Mouse (Mus musculus) megakaryocyte, embryonic 14.5 days (primary cell): ENCODE data around the gene Rabgef1.

Experiments used
- FLI1 ChIP-seq: IDR thresholded peaks from 2 replicates; pipeline ENCODE4 v1.6.1; 2012; ENCODE audit warnings: low read length, inconsistent platforms, mixed read lengths
- GATA1 ChIP-seq: IDR thresholded peaks from 3 replicates; pipeline ENCODE4 v1.6.1; 2012; ENCODE audit warnings: mixed read lengths, low read length, inconsistent platforms, borderline replicate concordance

GRCm38 (mm10) chr5:130255017-130255720 lies 83.6 kb downstream of the Rabgef1 start, which contains the start of the genes Sbds and Tyw1:
- TF ChIP-seq FLI1 (no peak), GATA1 (peak; percentile 94)
